Mouse (Mus musculus) CH12.LX (cell line): ENCODE data around the gene Sarnp. TPM values are rescaled to one million over a fixed set of nuclear protein-coding genes. Genes with fewer than 3 reads are reported as not detected.

ENCODE experiments used
- DNase-seq: peaks from one replicate; pipeline ENCODE4 v3.0.0-alpha.2; 2013; ENCODE audit errors: extremely low read depth
- H3K27ac ChIP-seq: 2 replicates; pipeline ENCODE4 v1.5.1; 2012; ENCODE audit warnings: low read depth, mild to moderate bottlenecking, control low read depth, moderate library complexity; ENCODE audit not compliant: insufficient read depth
- H3K27me3 ChIP-seq: replicated peaks from 2 replicates; pipeline ENCODE3; 2012; ENCODE audit warnings: inconsistent platforms
- H3K36me3 ChIP-seq, 2 experiments: replicated peaks in 1 of 2; 2 replicates each; pipeline versions ENCODE3 to v1.6.1; 2012; ENCODE audit warnings: inconsistent platforms in 1 of 2, low read length in 1 of 2, mild to moderate bottlenecking in 1 of 2, mixed read lengths in 1 of 2, moderate library complexity in 1 of 2; ENCODE audit not compliant: control insufficient read depth in 1 of 2, insufficient read depth in 1 of 2
- H3K4me1 ChIP-seq, 2 experiments: 2 replicates each; pipeline ENCODE4 v1.6.1; 2012; ENCODE audit warnings: inconsistent platforms in 1 of 2, moderate library complexity in 1 of 2; ENCODE audit not compliant: insufficient read depth in 2 of 2, control insufficient read depth in 1 of 2
- H3K4me2 ChIP-seq: 2 replicates; pipeline ENCODE4 v1.6.1; 2012; ENCODE audit warnings: low read depth, mild to moderate bottlenecking, control low read depth; ENCODE audit not compliant: poor library complexity, insufficient read depth, severe bottlenecking
- H3K4me3 ChIP-seq, 3 experiments: fragments of 150-350 bp in 1 of 3; sonication (generic) in 1 of 3; replicated peaks in 1 of 3; 2 replicates each; pipeline versions ENCODE3 to v1.5.1; 2011 to 2012; ENCODE audit warnings: low read depth in 2 of 3, low read length in 2 of 3, mild to moderate bottlenecking in 2 of 3, moderate library complexity in 2 of 3, control low read depth in 1 of 3, improper control_type of control experiment in 1 of 3, inconsistent platforms in 1 of 3, mixed read lengths in 1 of 3; ENCODE audit not compliant: poor library complexity in 1 of 3
- H3K79me2 ChIP-seq: replicated peaks from 2 replicates; pipeline ENCODE4 v1.6.1; 2012; ENCODE audit warnings: mild to moderate bottlenecking, moderate library complexity; ENCODE audit not compliant: control insufficient read depth, poor library complexity, insufficient read depth, severe bottlenecking; ENCODE audit errors: extremely low read depth
- H3K9ac ChIP-seq: 2 replicates; pipeline ENCODE4 v1.6.1; 2012; ENCODE audit warnings: low read depth, mild to moderate bottlenecking, control low read depth, moderate library complexity; ENCODE audit not compliant: insufficient read depth
- H3K9me3 ChIP-seq: replicated peaks from 2 replicates; pipeline ENCODE3; 2012; ENCODE audit warnings: low read length, inconsistent platforms, mixed read lengths
- BHLHE40 ChIP-seq: IDR thresholded peaks from 2 replicates; pipeline ENCODE4 v1.6.1; 2011; ENCODE audit warnings: mild to moderate bottlenecking, low read depth, low read length, improper control_type of control experiment
- CHD1 ChIP-seq: IDR thresholded peaks from 2 replicates; pipeline ENCODE4 v1.6.1; 2012; ENCODE audit warnings: low read depth, low read length, improper control_type of control experiment, inconsistent platforms
- CHD2 ChIP-seq: IDR thresholded peaks from 2 replicates; pipeline ENCODE4 v1.6.1; 2011; ENCODE audit warnings: low read length, improper control_type of control experiment
- E2F4 ChIP-seq: IDR thresholded peaks from 2 replicates; pipeline ENCODE4 v1.6.1; 2011; ENCODE audit warnings: low read depth, low read length, improper control_type of control experiment; ENCODE audit not compliant: insufficient replicate concordance
- ELF1 ChIP-seq: IDR thresholded peaks from 2 replicates; pipeline ENCODE4 v1.6.1; 2014; ENCODE audit warnings: low read depth, mild to moderate bottlenecking, inconsistent platforms, low read length, improper control_type of control experiment
- EP300 ChIP-seq: IDR thresholded peaks from 2 replicates; pipeline ENCODE4 v1.6.1; 2011; ENCODE audit warnings: low read length, improper control_type of control experiment
- GABPA ChIP-seq: IDR thresholded peaks from 2 replicates; pipeline ENCODE4 v1.6.1; 2012; ENCODE audit warnings: low read depth, low read length, improper control_type of control experiment, inconsistent platforms; ENCODE audit not compliant: insufficient replicate concordance
- HCFC1 ChIP-seq: IDR thresholded peaks from 2 replicates; pipeline ENCODE4 v1.6.1; 2012; ENCODE audit warnings: low read depth, mild to moderate bottlenecking, inconsistent platforms, low read length, improper control_type of control experiment
- JUND ChIP-seq: conservative IDR thresholded peaks from 2 replicates; pipeline ENCODE4 v1.6.1; 2011; ENCODE audit warnings: low read depth, low read length, improper control_type of control experiment
- KAT2A ChIP-seq: IDR thresholded peaks from 2 replicates; pipeline ENCODE4 v1.6.1; 2012; ENCODE audit warnings: low read length, improper control_type of control experiment, inconsistent platforms; ENCODE audit not compliant: insufficient replicate concordance
- MAFK ChIP-seq: IDR thresholded peaks from 2 replicates; pipeline ENCODE4 v1.6.1; 2011; ENCODE audit warnings: low read length, improper control_type of control experiment; ENCODE audit not compliant: insufficient replicate concordance
- MEF2A ChIP-seq: IDR thresholded peaks from 2 replicates; pipeline ENCODE4 v1.6.1; 2014; ENCODE audit warnings: low read depth, mild to moderate bottlenecking, inconsistent platforms, low read length, improper control_type of control experiment, borderline replicate concordance
- MYC ChIP-seq: IDR thresholded peaks from 2 replicates; pipeline ENCODE4 v1.6.1; 2011; ENCODE audit warnings: low read depth, mild to moderate bottlenecking, improper control_type of control experiment, low read length
- NELFE ChIP-seq: IDR thresholded peaks from 2 replicates; pipeline ENCODE4 v1.6.1; 2011; ENCODE audit warnings: low read depth, low read length, improper control_type of control experiment
- PAX5 ChIP-seq: IDR thresholded peaks from 2 replicates; pipeline ENCODE4 v1.6.1; 2012; ENCODE audit warnings: low read length, inconsistent platforms, mixed read lengths
- RAD21 ChIP-seq: IDR thresholded peaks from 2 replicates; pipeline ENCODE4 v1.6.1; 2011; ENCODE audit warnings: low read depth, mild to moderate bottlenecking, low read length, improper control_type of control experiment, moderate library complexity
- SIN3A ChIP-seq: IDR thresholded peaks from 2 replicates; pipeline ENCODE4 v1.6.1; 2012; ENCODE audit warnings: low read length, improper control_type of control experiment, inconsistent platforms
- TCF12 ChIP-seq: IDR thresholded peaks from 2 replicates; pipeline ENCODE4 v1.6.1; 2014; ENCODE audit warnings: low read depth, mild to moderate bottlenecking, inconsistent platforms, low read length, improper control_type of control experiment
- USF1 ChIP-seq: IDR thresholded peaks from 2 replicates; pipeline ENCODE4 v1.6.1; 2014; ENCODE audit warnings: low read depth, mild to moderate bottlenecking, inconsistent platforms, low read length, improper control_type of control experiment
- ZKSCAN1 ChIP-seq: IDR thresholded peaks from 2 replicates; pipeline ENCODE4 v1.6.1; 2012; ENCODE audit warnings: low read depth, inconsistent platforms, low read length, improper control_type of control experiment, borderline replicate concordance
- ZMIZ1 ChIP-seq: IDR thresholded peaks from 2 replicates; pipeline ENCODE4 v1.6.1; 2012; ENCODE audit warnings: low read depth, mild to moderate bottlenecking, inconsistent platforms, low read length, improper control_type of control experiment
- ZNF384 ChIP-seq: IDR thresholded peaks from 2 replicates; pipeline ENCODE4 v1.6.1; 2012; ENCODE audit warnings: low read depth, low read length, improper control_type of control experiment, inconsistent platforms
- dilution Hi-C: fragments of 300-500 bp; cut with MboI; formaldehyde crosslinking; loops from 2 replicates; pipeline ENCODE4 v1.14.3; 2020; ENCODE audit warnings: low sequenced_read_pairs; ENCODE audit not compliant: extremely low pct_unique_long_range_greater_than_20kb, extremely low pct_ligation_motif_present
- in situ Hi-C: fragments of 300-500 bp; cut with MboI; formaldehyde crosslinking; loops from 3 replicates; pipeline ENCODE4 v1.14.3; 2019; ENCODE audit warnings: low sequenced_read_pairs, low pct_ligation_motif_present, low pct_unique_long_range_greater_than_20kb, mixed read lengths
- polyA plus RNA-seq: library from polyadenylated mRNA; unstranded; fragments of >175 nt; gene quantifications from 2 replicates; pipeline ENCODE4 v1.2.1, GENCODE M21; 2012; ENCODE audit warnings: low read depth; ENCODE audit not compliant: insufficient read length
- total RNA-seq, 2 experiments: library from RNA; depleted of rRNA; stranded (reverse); fragments of 300-350 nt in 1 of 2; fragments of >200 nt in 1 of 2; gene quantifications; 2 replicates each; pipeline ENCODE4 v1.2.3; 2012 to 2014

Gene Sarnp
- total and polyA plus RNA-seq, 3 experiments: 75.4 to 283 (median 170) TPM

- H3K79me2 ChIP-seq: no peaks in the 10 kb centered on the region
- H3K9ac ChIP-seq: no peak overlapping the region
- H3K4me1 ChIP-seq: peaks cover 0 to 3% of the 10 kb centered on the region in 2 experiments; a peak in 1 of 4 replicates
- H3K36me3 ChIP-seq: no peaks in the 10 kb centered on the region
- no peak overlapping the region for H3K4me3 ChIP-seq
- dilution Hi-C loops: no loop called here
- DNase-seq: no peak
- no peaks in the 10 kb centered on the region for H3K9me3 ChIP-seq
- TF ChIP-seq ZMIZ1 (no peak), GABPA (no peak), USF1 (no peak), BHLHE40 (no peak), MYC (no peak), ZKSCAN1 (no peak), TCF12 (no peak), E2F4 (no peak), CHD1 (no peak), RAD21 (no peak), JUND (no peak)
- TF ChIP-seq, all 38 proteins: peak for 0
- Histone ChIP-seq H3K27me3 (peaks cover 2% of the 10 kb centered on the region), H3K27ac (no peak overlapping the region), H3K4me2 (no peak overlapping the region)
- in situ Hi-C loops: no loop called here
Observed at GRCm38 (mm10) chr10:128908778-128909448, 91.8 kb downstream of the Sarnp start.

GRCm38 (mm10) chr10:128909567-128910028 is 92.5 kb downstream of the Sarnp start:
- H3K4me1 ChIP-seq: peaks cover 0 to 3% of the 10 kb centered on the region in 2 experiments; a peak in 1 of 4 replicates
- no peak overlapping the region for H3K9ac ChIP-seq
- no peak for DNase-seq
- dilution Hi-C loops: no loop called here
- no peaks in the 10 kb centered on the region for H3K9me3 ChIP-seq
- H3K4me2 ChIP-seq: no peak overlapping the region
- no peaks in the 10 kb centered on the region for H3K36me3 ChIP-seq
- H3K79me2 ChIP-seq: no peaks in the 10 kb centered on the region
- TF ChIP-seq E2F4 (no peak), MAFK (no peak), MEF2A (no peak), ZMIZ1 (no peak), BHLHE40 (no peak), PAX5 (no peak), ELF1 (no peak), RAD21 (no peak), KAT2A (no peak), SIN3A (no peak), MYC (no peak), USF1 (no peak), ZNF384 (no peak), NELFE (no peak), EP300 (no peak), HCFC1 (no peak), CHD2 (no peak)
- no peak overlapping the region for H3K4me3 ChIP-seq
- in situ Hi-C loops: no loop called here
- H3K27ac ChIP-seq: no peak overlapping the region
- H3K27me3 ChIP-seq: peaks cover 2% of the 10 kb centered on the region
